Mouse (Mus musculus) left cerebral cortex, adult 2 months (tissue): ENCODE measurements around the gene Tmem239. TPM values are rescaled to one million over a fixed set of nuclear protein-coding genes. Genes with fewer than 3 reads are reported as not detected.
A peak's percentile ranks its signal among the peaks of the same experiment; 100 is the strongest.
"Not testable (repeated sequence)": the region's sequence is repeated elsewhere in the genome, so short reads cannot be mapped to it uniquely, and the experiment has no call there.

ENCODE experiments used
- DNase-seq, 2 experiments: peaks; one replicate each; pipeline ENCODE4 v3.0.0; 2021 to 2022; ENCODE audit warnings: low spot score in 2 of 2, mixed read lengths in 1 of 2; ENCODE audit errors: extremely low spot score in 1 of 2
- H3K27ac ChIP-seq: fragments of 200-600 bp; 2 replicates; pipeline ENCODE4 v1.8.1; 2022
- H3K4me3 ChIP-seq: fragments of 200-600 bp; 2 replicates; pipeline ENCODE4 v1.8.1; 2022
- CTCF ChIP-seq: fragments of 200-600 bp; IDR thresholded peaks from 2 replicates; pipeline ENCODE4 v1.8.1; 2022; ENCODE audit warnings: antibody characterized with exemption, mild to moderate bottlenecking, moderate library complexity
- intact Hi-C: fragments of 180-260 bp; cut with DNase I; formaldehyde crosslinking; loops from one replicate; pipeline ENCODE4 v1.15.1; 2025
- long read RNA-seq, 2 experiments: library from polyadenylated mRNA; stranded (forward); transcript quantifications; one replicate each; pipeline ENCODE4 v2.0.0; 2021; ENCODE audit warnings: borderline mapping rate in 2 of 2
- total RNA-seq, 2 experiments: library from RNA; stranded (reverse); gene quantifications; 2 replicates each; pipeline ENCODE4 v1.2.3; 2021

Gene Tmem239
- not detected for total RNA-seq
- long read RNA-seq, experiment 1: 0 reads
- long read RNA-seq, experiment 2: 0 reads

DNA sequence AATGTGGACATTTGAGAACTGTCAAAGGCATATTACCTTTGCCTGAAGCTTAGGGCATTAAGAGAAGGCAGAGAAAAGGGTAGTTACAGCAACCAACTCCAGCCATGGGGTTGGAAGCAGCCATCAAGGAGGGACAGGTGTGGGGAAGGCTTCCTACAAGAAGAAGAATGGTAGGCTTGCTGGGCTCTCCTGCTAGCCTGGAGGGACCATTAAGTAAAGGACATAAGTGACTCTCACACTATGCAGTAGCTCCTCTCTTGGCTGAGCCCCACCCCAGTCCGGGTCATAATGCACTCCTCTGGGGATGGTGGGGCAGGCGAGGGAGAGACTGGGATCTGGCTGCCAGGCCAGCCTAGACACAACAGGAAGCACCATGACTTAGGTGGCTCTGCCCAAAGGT is at the start of gene Tmem239:
Tmem239 (plus strand) TSS at position 301 of the 400 bp plus-strand sequence.
- Histone ChIP-seq H3K4me3 (no peak within 1 kb of the TSS), H3K27ac (no peak within 1 kb of the TSS)
- intact Hi-C loops: no loop called here
- TF ChIP-seq CTCF: no peak
- DNase-seq: no peak

GRCm38 (mm10) chr2:130357551-130357950 is 48.7 kb upstream of the Tmem239 start:
- intact Hi-C loops: no loop called here
- no peak for TF ChIP-seq CTCF
- H3K4me3 ChIP-seq: no peak overlapping the region
- no peak overlapping the region for H3K27ac ChIP-seq
- no peak for DNase-seq

DNA sequence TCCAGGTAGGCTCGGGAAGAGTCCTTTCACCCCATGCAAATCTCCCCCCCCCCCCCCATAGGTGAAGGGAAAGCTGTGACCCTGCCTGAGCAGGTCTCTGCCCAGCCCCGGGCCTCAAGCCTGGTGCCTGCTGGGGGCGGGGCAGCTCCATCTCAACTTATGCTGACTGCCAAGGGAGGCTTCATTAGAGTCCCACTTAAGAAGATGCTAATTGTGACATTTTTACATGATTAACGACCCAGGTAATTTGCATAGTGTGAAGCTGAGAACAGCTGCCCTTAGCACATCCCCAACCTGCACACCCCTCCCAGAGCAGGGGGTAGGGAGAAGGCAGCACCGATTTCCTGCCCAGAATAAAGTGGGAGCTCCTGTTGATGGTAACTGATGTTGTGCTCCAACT is 47.4 kb upstream of the Tmem239 start:
- TF ChIP-seq CTCF: no peak
- intact Hi-C loops: no loop called here
- no peak for DNase-seq
- Histone ChIP-seq H3K27ac (no peak overlapping the region), H3K4me3 (no peak overlapping the region)

GRCm38 (mm10) chr2:130362511-130363026 is 43.7 kb upstream of the Tmem239 start:
- DNase-seq: peak; percentile 47 to 49
- intact Hi-C loops: loop anchor here (2.0 kb wide), 1 partner anchor 72 kb away; no protein-coding TSS in a partner anchor
- TF ChIP-seq CTCF: peak; percentile 69
- Histone ChIP-seq H3K4me3 (no peak overlapping the region), H3K27ac (no peak overlapping the region)

DNA sequence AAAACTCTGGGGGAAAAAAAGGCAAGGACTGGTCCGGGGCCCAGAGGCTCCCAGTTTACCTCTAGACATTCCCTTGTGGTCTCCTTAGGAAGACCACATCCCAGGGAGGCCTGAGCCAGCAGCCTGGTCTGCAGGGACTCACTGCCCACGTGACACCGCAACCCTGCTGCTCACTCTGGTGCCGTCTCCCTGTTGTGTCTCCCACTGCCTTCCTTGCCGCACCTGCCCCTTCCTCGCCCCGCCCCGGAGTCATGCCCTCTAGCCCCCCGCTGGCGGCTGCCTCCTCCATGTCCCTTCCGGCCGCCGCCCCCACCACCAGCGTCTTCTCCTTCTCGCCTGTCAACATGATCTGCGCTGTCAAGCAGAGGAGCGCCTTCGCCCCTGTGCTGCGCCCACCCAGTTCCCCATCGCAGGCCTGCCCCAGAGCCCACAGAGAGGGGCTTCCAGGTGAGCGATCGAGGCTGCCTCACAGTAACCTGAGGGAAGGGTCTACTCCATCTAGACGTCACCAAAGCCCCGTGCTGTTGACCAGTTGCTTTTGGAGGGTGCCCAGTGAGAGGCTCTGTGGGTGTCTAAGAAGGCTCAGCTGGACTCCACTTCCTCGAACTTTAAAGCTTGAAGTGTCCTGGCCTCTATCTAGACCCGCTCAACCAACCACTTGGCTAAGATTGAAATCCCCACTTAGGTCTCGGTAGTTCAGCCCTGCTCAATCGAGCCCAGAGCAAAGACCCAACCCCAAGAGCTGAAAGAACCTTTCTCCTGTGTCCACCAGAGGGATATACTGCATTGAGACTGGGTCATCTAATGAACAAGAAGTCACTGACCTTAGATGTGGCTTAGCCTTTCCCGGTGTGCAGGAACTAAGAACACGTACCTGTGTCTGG is 40.8 kb upstream of the Tmem239 start:
- Histone ChIP-seq H3K4me3 (no peak overlapping the region), H3K27ac (no peak overlapping the region)
- TF ChIP-seq CTCF: no peak
- DNase-seq: no peak
- intact Hi-C loops: no loop called here

- intact Hi-C loops: no loop called here
- Histone ChIP-seq H3K4me3 (no peak overlapping the region), H3K27ac (no peak overlapping the region)
- DNase-seq: no peak
- TF ChIP-seq CTCF: no peak
Observed at GRCm38 (mm10) chr2:130367386-130367785, 38.9 kb upstream of the Tmem239 start.

DNA sequence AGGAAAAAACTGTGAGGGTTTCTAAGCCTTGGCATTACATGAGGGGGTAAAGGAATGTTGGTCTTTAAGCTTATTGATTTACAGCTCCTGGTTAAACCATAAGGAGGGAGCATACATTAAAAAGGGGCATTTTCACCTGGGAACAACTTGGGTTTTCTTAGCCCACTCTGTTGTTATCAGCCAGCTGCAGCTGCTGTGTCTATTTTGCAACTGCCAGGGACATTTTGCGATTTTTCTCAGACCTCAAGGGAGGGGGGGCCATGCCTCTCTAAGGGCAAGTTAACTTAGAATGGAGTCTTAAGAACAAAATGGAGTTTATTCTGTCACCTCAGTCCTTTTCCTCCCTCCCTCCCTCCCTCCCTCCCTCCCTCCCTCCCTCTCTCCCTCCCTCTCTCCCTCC is 33.3 kb upstream of the Tmem239 start:
- H3K4me3 ChIP-seq, H3K27ac ChIP-seq, intact Hi-C loops, DNase-seq: not testable (repeated sequence)

- intact Hi-C loops: no loop called here
Observed at GRCm38 (mm10) chr2:130374951-130375350, 31.3 kb upstream of the Tmem239 start.

GRCm38 (mm10) chr2:130383205-130383604 is 23.1 kb upstream of the Tmem239 start:
- no peak for DNase-seq
- intact Hi-C loops: no loop called here
- no peak overlapping the region for H3K4me3 ChIP-seq
- H3K27ac ChIP-seq: no peak overlapping the region
- TF ChIP-seq CTCF: no peak

More at GRCm38 (mm10) chr2:130374951-130375350, 31.3 kb upstream of the Tmem239 start:
- Histone ChIP-seq H3K4me3 (no peak overlapping the region), H3K27ac (no peak overlapping the region)
- no peak for DNase-seq
- no peak for TF ChIP-seq CTCF

- TF ChIP-seq CTCF: no peak
- intact Hi-C loops: no loop called here
- no peak for DNase-seq
Observed at GRCm38 (mm10) chr2:130383895-130384294, 22.4 kb upstream of the Tmem239 start.

GRCm38 (mm10) chr2:130386212-130386611 is 20.1 kb upstream of the Tmem239 start:
- TF ChIP-seq CTCF: no peak
- intact Hi-C loops: no loop called here
- Histone ChIP-seq H3K27ac (no peak overlapping the region), H3K4me3 (no peak overlapping the region)
- no peak for DNase-seq

More at GRCm38 (mm10) chr2:130383895-130384294, 22.4 kb upstream of the Tmem239 start:
- Histone ChIP-seq H3K4me3 (no peak overlapping the region), H3K27ac (no peak overlapping the region)

DNA sequence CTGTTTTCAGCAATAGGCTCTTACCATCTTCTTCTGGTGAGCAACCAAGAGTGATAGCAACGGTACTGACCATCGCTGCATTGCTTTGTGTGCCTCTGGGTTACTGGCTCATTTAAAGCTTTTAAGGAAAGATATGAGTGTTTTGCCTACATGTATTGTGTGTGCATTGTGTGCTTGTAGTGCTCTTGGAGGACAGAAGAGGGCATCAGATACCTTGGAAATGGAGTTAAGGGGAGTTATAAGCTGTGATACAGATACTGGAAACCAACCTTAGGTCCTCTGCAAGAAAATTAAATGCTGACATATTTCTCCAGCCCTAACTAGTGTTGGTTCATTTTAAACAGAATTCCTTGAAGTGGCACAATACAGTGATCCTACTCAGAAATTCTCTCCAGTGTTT is 17.5 kb upstream of the Tmem239 start:
- intact Hi-C loops: no loop called here
- Histone ChIP-seq H3K4me3 (no peak overlapping the region), H3K27ac (no peak overlapping the region)
- peak; percentile 14; the same call in 1 of the 2 replicates for TF ChIP-seq CTCF
- no peak for DNase-seq
